Mouse (Mus musculus): ENCODE results near the gene Gm13212.
"Not testable (repeated sequence)": the region's sequence is repeated elsewhere in the genome, so short reads cannot be mapped to it uniquely, and the experiment has no call there.

DNA sequence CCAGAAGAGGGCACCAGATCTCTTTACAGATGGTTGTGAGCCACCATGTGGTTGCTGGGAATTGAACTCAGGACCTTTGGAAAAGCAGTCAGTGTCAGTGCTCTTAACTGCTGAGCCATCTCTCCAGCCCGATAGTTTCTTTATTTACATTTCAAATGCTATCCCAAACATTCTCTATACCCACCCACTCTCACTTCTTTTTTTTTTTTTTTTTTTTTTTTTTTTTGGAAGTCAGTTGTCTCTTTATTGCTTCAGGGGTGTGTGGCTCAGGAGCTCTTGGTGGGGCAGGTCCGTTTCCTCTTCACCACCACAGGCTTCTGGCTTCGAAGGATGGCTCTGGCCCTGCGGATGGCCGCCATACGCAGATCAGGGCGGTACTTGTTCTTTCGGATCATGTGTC, 8.3 kb upstream of the Gm13212 start:
- not testable (repeated sequence) for TF ChIP-seq MAFK (IDR thresholded peaks at IDR 0.05; ENCODE audit: insufficient read depth, low read depth, low read length); CHD2 (IDR thresholded peaks at IDR 0.05; ENCODE audit: low read depth, low read length)

Data from ES-E14 (cell line).